Mouse (Mus musculus) CD4-positive, CD25-positive, alpha-beta regulatory T cell, adult 9 weeks (primary cell): ENCODE measurements around the gene Gm49366. TPM values are rescaled to one million over a fixed set of nuclear protein-coding genes. Genes with fewer than 3 reads are reported as not detected.

Experiments
- polyA plus RNA-seq: library from polyadenylated mRNA; unstranded; fragments of 100-300 nt; shearing (Covaris generic); gene quantifications from one replicate; pipeline ENCODE4 v1.2.1, GENCODE M21; 2017

The Gm49366 gene
- polyA plus RNA-seq, result not detected

DNA sequence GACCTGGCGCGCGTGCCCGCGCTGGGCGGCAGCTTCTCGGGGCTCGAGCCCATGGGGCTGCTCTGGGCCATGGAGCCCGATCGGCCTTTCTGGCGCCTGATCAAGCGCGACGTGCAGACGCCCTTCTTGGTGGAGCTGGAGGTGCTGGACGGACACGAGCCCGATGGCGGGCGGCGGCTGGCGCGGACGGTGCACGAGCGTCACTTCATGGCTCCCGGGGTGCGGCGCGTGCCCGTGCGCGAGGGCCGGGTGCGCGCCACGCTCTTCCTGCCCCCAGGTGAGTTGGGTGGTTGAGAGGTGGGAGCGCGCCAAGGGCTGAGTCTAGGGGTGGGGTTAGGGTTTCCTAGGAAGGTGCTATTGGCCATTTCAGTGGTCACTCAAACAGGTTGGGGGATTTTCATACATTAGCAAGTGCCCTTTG is at the start of gene Gm49366:
TSS of gene Gm49366 (plus strand) at position 245 of the 421 bp plus-strand sequence.

DNA sequence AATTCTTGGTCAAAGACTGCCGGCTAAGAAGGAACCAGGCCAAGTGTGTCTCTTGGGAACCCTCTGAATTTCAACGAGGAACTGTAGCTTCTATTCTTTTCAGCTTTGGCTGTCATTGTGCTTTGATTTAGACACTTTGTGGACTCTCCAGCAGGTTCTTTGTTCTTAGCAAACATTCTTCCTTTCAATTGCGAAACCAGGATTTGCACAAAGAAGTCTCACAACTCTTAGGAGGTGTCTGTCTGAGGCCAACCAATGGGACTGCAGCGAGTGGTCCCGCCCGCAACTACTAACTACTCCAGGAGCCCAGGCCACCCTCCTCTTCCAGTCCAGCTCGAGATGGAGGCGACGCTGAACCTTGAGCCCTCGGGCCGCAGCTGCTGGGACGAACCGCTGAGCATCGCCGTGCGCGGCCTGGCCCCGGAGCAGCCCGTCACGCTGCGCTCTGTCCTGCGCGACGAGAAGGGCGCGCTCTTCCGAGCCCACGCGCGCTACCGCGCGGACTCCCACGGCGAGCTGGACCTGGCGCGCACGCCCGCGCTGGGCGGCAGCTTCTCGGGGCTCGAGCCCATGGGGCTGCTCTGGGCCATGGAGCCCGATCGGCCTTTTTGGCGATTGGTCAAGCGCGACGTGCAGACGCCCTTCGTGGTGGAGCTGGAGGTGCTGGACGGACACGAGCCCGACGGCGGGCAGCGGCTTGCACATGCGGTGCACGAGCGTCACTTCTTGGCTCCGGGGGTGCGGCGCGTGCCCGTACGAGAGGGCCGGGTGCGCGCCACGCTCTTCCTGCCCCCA is 29.4 kb upstream of the Gm49366 start, which contains the start of gene Acot1:
TSS of gene Acot1 (plus strand) at position 320 of the 795 bp plus-strand sequence.

DNA sequence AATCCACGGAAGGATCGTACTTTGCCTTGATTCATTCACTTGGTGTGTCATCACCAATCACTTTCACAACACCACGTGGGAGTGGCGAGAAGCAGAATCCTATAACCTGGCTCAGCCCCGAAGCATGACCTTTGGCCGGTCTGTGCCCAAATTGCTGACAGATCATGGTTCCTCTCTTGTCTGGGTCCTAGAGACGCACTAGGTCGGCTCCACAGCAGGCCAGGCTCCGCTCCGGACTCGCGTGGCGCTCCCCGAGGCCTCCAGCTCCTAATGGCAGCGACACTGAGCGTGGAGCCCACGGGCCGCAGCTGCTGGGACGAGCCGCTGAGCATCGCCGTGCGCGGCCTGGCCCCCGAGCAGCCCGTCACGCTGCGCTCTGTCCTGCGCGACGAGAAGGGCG is 494 bp upstream of the Gm49366 start, which contains the start of gene Acot4:
TSS of gene Acot4 (plus strand) at position 139 of the 400 bp plus-strand sequence.

GRCm38 (mm10) chr12:84051937-84052474 is 13.3 kb downstream of the Gm49366 start, which contains the start of gene Acot3:
Acot3 (plus strand) TSS chr12:84052144.

DNA sequence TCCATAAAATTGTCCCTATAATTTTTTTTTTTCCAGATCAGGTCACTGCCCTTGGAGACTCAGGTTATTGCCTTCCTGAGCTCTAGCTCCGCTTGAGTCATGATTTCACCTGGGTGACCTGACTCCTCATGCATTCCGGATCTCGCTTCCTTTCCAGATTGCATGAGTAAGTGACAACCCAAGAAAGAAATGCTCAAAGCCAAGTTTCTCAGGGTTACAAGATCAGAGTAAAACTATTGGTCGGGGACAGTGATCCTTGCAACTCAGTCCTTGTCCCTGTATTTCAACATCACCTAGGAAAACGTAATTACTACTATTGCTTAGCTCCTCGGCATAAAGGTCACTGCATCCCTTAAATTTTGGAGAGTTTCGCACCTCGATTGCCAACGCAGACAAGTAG is 30.3 kb downstream of the Gm49366 start, which contains the start of gene Acot5:
TSS of gene Acot5 (plus strand) at position 340 of the 400 bp plus-strand sequence.

GRCm38 (mm10) chr12:84100604-84101492 is 62.1 kb downstream of the Gm49366 start, which contains the start of gene Acot6:
Acot6 (plus strand) TSS chr12:84100654.

Other genes starting within 250 kb of the Gm49366 start
- gene Numb, start 117.0 kb upstream of the Gm49366 start, polyA plus RNA-seq, result 54.9 TPM
- 1.3 TPM for gene Riox1, start 88.3 kb upstream of the Gm49366 start, polyA plus RNA-seq
- gene Heatr4, start 54.1 kb upstream of the Gm49366 start, polyA plus RNA-seq, result not detected
- 1.3 TPM for gene Acot2, start 51.1 kb upstream of the Gm49366 start, polyA plus RNA-seq
- gene Acot1, start 29.4 kb upstream of the Gm49366 start, polyA plus RNA-seq, result not detected
- gene Acot4, start 556 bp upstream of the Gm49366 start, polyA plus RNA-seq, result 0.33 TPM
- not detected for gene Acot3, start 13.2 kb downstream of the Gm49366 start, polyA plus RNA-seq
- not detected for gene Acot5, start 30.4 kb downstream of the Gm49366 start, polyA plus RNA-seq
- 0.40 TPM for gene Acot6, start 61.7 kb downstream of the Gm49366 start, polyA plus RNA-seq
- gene Dnal1, start 75.4 kb downstream of the Gm49366 start, polyA plus RNA-seq, result 0.20 TPM
- 0.22 TPM for gene Pnma1, start 109.6 kb downstream of the Gm49366 start, polyA plus RNA-seq
- 29.9 TPM for gene Elmsan1, start 179.9 kb downstream of the Gm49366 start, polyA plus RNA-seq
- gene Ptgr2, start 246.3 kb downstream of the Gm49366 start, polyA plus RNA-seq, result 44.4 TPM